Mouse (Mus musculus) gastrocnemius, adult 18-20 months (tissue): ENCODE measurements around the gene Iqcg. TPM values are rescaled to one million over a fixed set of nuclear protein-coding genes. Genes with fewer than 3 reads are reported as not detected.
A peak's percentile ranks its signal among the peaks of the same experiment; 100 is the strongest.

Experiments
- DNase-seq: peaks from one replicate; pipeline ENCODE4 v3.0.0; 2021; ENCODE audit warnings: low spot score
- total RNA-seq, 2 experiments: library from RNA; stranded (reverse); gene quantifications; 2 replicates each; pipeline ENCODE4 v1.2.3; 2021

Iqcg gene
- total RNA-seq, 2 experiments from 2014 or later = 3.5 to 5.4 TPM

DNA sequence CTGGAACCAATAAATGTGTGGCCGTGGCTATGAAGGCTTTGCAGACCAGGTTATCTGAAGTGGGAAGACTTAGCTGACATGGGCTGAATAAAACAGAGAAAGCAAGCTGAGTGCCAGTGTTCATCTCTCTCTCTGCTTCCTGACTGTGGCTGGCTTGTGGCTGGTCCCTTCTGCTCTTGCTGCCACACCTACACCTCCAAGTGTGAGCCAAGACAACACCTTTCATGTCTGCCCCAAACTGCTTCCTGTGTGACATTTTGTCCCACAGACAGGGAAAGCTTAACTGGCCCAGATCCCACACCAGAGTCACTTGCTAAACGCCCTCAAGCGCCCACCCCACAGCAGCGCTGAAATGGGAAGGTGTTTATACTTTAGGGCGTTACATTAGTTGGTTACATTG is 2.9 kb downstream of the Iqcg start:
- no peak for DNase-seq

DNA sequence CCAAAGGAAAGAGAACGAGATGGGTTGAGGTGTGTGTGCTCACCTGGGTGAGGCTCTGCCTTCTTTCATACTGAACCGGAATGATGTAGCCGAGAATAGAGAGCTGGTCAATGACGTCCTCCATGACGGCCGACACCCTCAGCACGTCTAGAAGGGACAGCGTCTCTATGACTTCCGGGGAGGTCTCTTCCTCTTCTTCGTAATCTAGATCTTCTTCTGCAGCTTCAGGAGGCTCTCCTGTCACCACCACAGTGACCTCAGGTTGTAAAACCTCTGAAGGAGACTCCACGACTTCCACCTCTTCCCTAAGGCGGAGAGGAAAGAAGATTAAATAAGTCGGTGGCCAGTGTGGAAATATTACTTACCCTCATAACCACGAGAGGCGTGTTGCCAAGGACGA is 6.2 kb downstream of the Iqcg start:
- DNase-seq = no peak

DNA sequence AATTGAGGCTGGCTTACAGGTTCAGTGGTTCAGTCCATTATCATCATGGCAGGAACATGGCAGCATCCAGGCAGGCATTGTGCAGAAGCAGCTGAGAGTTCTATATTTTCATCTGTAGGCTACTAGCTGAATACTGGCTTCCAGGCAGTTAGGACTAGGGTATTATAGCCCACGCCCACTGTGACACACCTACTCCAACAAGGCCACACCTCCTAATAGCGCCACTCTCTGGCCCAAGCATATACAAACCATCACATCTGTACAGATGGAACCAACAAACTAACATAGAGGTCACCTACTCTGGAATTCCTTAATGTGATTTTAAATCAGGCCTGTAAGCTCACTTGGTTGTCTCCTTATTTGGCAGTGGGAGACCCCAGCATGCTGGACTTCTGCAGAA is 7.3 kb downstream of the Iqcg start:
- no peak for DNase-seq

DNA sequence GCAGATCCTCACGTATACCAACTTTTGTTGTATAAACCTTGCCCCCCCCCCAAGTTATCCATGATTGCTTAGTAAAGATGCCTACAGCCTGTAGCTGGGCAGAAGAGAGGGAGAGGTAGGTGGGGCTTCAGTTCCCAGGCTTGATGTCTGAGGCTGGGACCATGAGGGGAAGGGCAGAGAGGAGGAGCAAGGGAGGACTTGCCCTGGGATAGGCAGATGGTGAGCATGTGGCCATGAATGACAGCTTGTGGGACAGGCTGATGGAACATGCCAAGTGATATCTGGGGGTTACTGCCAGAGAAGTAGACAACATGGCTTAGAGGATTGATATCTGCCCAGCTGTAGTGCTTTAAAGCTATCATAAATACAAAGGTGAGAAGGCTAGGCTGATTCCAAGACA is 8.0 kb downstream of the Iqcg start:
- no peak for DNase-seq

DNA sequence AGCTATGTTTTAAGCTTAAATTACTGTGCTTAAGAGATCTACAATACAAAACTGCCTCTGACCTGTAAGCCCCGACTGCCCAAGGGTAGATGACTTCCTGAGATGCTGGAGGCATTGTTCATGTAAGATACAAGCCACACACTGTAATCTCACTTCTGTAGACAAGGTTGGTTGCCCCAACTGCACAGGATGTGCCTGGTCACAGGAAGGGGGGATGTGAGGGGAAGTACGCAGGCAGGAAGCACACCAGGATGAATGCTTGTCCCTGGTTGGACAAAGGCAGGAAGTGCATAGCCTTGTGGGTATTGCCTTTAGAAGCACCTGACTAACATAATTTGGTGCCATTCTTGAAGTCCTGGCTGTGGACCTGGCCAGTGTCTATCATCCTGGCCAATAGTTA is 12.8 kb downstream of the Iqcg start:
- no peak for DNase-seq

DNA sequence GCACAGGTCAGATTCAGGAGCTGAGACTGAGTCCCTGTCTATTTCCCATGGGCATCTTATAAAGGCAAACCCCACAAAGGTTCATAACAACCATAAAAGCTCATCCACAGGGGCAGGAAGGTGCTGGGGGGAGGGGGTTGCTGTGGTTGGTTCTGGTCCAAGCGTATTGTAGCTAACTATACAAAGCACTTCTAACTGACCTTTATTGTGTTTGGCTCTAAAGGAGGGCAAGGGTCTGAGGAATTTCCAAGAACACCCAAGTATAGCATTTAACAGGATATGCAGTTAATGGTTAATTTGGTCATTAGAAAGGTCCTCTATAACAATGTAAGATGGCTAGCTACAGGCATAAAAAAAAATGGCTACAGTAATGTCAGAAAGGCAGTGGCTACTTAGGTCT is 13.3 kb downstream of the Iqcg start:
- DNase-seq = no peak

DNA sequence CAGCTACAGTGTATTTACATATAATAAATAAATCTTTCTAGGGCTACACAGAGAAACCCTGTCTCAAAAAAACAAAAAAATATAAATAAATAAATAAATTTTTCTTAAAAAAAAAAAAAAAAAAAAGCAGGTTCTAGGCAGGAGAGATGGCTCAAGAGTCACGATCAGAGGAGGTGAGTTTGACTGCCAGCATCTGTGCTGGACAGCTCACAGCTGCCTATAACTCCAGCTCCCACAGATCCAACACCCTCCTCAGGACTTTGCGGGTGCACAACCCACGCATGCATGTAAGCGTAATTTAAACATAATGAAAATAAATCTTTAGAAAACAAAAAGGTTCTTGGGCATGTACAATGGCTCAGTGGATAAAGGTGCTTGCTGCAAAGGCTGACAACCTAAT is 20.0 kb downstream of the Iqcg start:
- DNase-seq = no peak

DNA sequence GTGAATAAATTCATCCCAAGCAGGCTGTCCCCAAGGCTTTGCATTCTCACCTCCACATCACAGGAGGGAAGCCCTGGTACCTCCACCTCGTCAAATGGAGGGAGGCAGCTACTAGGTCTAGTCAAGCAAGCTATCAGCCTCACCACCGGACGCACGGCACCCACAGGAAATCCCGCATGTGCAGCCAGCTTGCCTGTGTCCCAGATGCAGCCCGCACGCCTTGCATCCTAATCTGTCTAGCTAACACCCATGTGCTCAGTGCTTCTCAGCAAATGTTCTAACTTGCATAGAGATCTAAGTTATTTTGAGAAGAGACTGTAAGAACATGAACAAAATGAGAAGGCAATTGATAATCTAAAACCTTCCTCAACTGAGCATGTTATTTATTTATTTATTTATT is 29.7 kb downstream of the Iqcg start:
- DNase-seq = no peak

DNA sequence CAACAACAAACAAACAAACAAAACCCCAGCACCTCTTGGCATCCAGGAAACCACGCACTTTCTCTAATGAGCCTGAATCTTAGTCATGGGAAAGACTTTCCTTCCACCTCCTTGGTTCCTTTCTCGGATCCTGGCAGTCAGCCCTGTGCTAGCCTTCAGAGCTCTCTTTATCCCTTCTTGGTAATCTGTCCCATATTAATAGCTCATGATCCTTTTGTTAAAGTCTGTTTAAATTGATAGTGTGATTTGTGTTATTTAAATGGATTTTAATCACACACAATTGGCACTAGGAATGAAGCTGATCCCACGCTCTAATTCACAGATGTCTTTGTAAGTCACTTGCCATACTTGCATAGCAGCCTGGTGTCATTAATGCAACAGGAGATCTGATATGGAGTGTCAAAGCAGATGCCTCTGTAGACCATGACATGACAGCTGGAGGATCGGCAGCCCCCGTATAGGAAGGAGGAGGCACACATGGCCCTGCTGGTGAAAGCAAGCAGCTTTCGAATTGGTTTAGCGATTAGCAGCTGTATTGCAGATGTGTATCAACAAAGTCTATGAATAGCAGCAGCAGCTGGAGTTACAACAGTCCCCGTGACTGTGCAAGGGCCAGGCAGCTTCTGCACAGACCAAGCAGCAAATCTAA is 31.4 kb downstream of the Iqcg start:
- DNase-seq = no peak

DNA sequence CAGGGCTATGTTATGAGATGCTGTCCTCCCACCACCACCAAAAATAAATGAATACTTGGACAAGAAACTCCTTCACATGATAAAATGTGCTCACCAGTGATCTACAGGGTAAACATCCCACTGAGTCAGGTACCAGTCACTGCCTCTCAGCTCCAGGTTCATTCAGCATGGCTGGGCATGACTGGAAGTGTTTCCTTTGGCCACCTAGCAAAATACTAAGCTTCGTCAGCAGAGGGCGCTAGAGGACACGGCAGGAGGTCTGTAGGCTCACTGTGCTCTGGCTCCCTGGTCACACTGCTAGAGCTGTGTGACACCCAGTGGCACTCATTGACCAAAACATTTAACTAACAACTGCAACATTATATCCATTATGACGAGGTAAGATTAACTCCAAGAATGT is 32.3 kb downstream of the Iqcg start:
- peak; percentile 90 for DNase-seq

DNA sequence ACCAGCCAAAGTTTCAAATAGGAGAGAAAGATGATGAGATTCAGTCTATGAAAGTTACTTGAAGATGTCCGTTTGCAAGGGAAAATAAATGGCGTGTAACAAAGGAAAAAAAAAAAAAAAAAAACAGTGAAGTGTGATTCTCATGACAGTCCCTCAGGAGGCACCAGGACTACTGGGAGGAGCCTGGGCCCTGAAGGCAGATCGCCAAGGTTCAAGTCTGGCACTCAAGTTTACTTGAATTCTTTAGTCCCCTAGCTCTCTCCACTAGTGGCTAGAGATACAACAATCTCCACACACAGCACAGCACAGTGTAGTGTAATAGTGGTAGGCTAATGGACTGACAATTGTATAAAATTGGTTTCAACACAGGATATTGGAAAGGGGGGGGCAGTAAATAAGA is 34.6 kb downstream of the Iqcg start:
- DNase-seq = no peak

DNA sequence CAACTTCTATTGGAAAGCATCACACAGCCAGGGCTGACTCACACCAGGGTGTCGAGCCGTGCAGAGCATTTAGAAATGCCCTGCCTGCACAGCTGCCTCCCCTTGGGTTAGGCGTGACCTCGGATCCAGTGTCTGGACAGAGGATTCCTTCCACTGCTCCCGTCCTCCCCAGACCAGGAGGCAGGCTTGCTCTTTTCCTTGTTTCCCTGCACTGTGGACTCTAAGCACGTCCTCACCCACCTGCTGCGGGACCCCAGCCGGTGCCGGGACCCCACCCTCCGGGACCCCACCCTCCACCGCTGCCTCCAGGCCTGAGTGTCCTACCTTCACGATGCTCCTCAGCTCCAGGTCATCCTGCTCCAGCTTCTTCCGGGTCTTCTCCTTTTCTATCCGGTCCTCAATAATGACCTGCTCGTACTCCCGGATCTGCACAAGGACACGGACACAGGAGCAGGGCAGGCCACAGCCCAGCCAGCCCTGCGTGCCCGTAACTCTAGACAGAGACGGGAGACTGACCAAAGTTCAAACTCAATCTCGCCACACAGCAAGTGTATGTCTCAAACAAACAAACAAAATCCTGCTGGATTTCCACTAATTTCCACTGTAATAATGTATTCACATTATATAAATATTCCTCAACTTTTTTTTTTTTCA is 36.8 kb downstream of the Iqcg start:
- DNase-seq = peak; percentile 46

DNA sequence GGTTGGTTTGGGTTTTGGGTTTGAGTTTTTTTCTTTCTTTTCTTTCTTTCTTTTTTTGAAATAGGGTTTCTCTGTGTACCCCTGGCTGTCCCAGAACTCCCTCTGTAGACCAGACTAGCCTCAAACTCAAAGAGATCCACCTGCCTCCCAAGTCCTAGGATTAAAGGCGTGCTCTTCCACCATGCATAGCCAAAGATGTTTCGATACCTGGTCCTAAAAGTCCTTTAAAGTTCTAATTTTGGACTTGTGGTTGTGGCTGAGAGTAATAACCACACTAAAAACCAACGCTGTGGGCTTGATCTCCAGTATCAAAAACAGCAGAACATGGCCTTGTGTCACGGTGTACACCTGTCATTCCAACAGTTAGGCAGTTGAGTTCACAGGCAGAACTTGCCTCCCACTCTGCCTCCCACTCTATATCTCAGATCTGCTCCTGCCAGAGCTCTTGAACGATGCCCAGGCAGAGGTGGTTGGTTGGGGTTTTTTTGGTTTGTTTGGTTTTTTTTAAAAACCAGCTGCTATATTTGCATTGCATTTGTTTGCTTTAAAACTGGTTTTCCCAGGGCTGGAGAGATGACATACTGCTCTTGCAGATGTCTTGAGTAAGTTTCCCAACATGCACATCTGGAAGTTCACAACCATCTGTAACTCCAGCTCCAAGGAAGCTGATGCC is 38.2 kb downstream of the Iqcg start:
- no peak for DNase-seq

DNA sequence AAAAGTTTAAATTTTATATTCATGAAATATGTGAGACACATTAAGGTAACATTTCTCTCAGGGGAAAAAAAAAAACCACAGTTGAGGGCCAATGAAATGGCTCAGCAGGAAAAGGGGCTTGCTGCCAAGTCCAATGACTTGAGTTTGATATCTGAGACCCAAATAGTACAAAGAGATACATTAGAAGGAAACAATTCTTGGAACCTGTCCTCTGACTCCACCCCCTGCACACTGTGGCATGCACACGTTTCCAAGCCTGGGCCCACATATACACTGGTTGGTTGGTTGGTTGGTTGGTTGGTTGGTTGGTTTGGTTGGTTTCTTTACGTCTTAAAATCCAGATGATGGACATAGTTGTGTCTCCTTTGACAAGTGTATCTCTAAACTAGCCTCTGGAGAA is 40.0 kb downstream of the Iqcg start:
- DNase-seq = no peak

DNA sequence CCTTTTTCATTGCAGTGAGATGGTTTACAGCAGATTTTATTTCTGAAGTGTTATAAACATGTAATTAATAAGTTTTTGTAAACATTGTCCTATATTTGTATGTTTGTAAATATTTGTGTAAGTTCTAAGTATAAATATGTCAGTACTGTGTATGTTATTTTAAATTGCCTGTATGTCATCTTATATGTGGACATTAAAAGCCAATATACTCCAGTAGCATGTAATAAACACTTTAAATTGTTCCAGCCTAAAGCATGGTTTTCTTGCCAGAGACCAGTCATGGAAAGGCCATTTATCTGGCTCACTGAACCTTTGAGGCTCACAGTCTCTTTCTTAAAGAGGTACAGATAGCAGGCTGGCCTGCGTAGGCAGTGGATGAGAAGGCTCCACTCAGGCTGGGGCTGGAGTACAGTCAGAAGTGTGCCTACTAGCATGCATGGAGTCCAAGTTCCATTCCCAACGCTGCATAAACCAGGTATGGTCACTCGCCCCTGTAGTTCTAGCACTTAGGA is 40.6 kb downstream of the Iqcg start:
- no peak for DNase-seq

DNA sequence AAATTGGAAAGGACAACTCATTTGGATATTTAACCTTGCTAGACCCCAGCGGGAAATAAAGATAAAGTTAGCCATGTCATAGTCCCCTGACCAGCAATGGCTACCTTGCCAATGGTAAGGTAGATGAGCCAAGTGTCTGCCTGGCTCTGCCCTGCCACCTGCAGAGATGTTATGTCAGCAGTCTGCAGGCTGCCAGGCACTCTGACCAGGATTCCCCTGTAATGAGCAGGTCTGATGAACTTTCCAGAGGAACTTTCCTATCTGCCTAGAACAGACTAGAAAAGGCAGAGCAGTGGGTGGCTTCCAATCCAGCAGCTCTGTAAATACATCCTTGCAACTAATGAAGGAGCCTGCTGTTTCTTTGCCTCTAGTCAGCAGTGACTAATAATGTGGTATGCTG is 41.1 kb downstream of the Iqcg start:
- DNase-seq = peak; percentile 24

DNA sequence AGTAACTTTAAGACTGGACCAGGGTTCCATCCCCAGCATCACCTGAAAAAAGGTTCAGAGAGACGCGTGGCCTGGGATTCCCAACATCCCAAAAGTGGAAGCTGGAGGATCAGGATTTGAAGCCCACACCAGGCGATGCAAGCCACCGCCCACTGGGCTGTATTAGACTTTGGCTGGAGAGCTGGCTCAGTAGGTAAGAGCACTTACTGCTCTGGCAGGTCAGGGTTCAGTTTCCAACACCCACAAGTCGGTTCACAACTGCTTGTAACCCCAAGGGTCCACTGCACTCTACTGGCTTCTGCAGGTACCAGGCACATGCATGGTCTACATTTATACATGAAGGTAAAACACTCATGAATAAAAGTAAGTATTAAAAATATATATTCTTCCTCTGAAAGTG is 42.2 kb downstream of the Iqcg start:
- DNase-seq = no peak

DNA sequence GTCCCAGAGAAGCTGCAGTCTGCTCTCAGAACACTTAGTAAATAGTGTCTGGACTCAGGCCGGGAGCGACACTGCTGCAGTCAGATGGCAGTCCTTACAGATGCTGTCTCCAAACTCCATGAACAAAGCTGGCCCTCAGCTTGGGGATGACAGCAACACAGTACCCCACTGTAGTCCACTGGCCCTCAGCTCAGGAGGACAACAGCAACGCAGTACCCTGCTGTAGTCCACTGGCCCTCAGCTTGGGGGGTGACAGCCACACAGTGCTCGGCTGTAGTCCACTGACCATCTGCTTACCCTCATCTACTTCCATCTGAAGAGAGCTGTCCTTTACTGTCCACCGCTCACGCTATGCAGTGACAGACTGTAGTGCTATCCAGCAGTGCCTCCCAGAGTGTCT is 45.9 kb downstream of the Iqcg start:
- DNase-seq = no peak

DNA sequence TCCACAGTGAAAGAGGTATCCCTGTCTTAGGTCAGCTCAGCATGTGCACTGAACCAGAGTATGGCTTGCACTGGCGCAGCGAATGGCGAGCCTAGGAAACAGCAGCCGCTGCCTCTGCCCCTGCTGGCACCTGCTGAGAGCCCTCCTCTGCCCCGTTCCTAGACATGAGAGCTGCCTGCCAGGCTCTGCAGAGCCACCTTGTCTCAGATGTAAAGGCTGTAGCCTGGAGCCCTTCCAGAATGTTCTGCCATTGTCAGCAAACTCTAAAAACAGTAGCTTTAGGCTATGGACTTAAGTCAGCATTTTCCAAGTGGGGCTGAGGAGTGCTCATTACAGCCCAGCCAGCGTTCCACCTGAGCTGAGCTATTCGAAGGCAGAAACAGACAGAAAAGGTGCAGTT is 48.6 kb downstream of the Iqcg start:
- DNase-seq = no peak

DNA sequence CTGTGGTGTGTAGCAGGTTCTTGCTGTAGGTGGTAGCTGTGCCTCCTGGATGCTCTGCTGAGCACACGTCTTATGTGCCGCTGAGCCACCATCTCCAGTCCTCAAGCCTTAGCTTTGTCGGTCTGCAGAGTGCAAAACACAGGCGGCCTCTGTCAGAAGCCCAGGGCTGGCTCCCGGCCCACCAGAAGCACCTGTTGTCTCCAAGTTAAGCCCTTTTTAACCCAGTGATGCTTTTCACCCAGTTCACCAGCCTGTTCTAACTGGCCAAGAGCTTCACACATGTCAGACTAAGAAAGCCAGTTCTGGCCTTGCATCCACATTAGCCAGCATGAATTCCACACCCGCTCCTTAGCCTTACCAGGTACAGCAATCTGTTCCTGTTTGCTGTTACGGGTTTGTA is 49.1 kb downstream of the Iqcg start:
- no peak for DNase-seq

DNA sequence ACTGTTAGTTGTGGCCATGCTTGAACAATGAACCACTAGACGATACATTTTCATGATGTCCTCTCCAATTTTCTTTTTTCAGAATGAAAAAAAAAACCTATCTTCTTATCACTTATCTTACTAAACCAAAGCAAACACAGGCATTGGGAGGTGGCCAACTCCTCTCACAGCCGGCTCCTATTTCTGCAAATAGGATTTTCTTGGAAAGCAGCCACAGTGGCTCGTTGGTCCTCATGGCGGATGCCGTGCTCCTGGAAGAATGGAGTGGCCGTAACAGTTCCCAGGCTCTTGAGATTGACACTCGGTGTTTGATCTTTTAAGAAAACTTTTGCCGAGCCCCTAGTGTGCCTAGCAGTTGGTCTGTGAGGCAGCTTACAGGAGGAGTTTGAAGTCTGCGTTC is 50.8 kb downstream of the Iqcg start:
- no peak for DNase-seq

DNA sequence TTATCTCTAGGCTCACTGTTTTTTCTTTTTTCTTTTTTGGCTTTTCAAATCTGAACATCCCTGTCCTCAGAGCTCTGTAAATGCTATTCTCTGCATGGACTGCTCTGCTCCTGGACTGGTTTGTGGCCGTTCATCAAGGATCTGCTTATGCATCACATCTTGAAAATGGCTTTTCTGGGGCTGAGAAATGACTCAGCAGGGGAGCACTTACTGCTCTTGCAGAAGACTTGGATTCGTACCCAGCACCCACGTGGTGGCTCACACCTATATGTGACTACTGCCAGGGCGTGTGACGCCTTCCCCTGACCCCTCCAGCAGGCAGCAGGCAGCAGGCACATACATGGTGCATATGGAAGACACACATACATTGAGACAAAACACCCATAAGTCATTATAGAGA is 63.9 kb downstream of the Iqcg start:
- no peak for DNase-seq

DNA sequence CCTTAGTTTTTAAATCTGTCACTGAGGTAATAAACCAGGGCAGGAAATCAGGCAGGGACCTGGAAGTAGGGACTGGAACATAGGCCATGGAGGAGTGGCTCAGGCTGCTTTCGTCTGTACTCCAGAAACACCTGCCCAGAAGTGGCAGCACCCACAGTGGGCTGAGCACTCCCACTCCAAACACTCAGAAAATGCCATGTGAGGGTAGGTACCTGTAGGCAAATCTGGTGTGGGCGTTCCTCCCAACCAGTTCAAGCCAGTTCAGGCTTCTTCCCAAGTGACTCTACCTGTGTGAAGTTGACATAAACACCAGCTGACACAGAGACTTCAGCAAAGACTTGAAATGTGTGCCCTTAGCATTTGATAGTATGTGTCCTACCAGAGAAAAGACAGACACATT is 71.4 kb downstream of the Iqcg start:
- no peak for DNase-seq
